Mouse (Mus musculus) midbrain, embryonic 14.5 days (tissue): Measurements from ENCODE around the gene Cenpt. TPM values are rescaled to one million over a fixed set of nuclear protein-coding genes. Genes with fewer than 3 reads are reported as not detected.

Experiments
- ATAC-seq: fragments of 200-750 bp; cut with Nextera tagmentation; 2 replicates; pipeline ENCODE4 v1.8.0; 2017; ENCODE audit warnings: moderate number of reproducible peaks, moderate library complexity; ENCODE audit not compliant: low FRiP score, low TSS enrichment
- DNase-seq: peaks from one replicate; pipeline ENCODE4 v3.0.0-alpha.2; 2015
- H3K27ac ChIP-seq: fragments of 300-500 bp; sonication (generic); replicated peaks from 2 replicates; pipeline ENCODE4 v1.5.1; 2014; ENCODE audit warnings: mild to moderate bottlenecking, low read depth, low read length, moderate library complexity
- H3K27me3 ChIP-seq: fragments of 300-500 bp; sonication (generic); 2 replicates; pipeline ENCODE4 v1.6.1; 2014; ENCODE audit warnings: low read length, control low read depth, mixed read lengths; ENCODE audit not compliant: control insufficient read depth, insufficient read depth
- H3K36me3 ChIP-seq: fragments of 300-500 bp; sonication (generic); 2 replicates; pipeline ENCODE4 v1.6.1; 2014; ENCODE audit warnings: low read length, control low read depth; ENCODE audit not compliant: control insufficient read depth, insufficient read depth
- H3K4me1 ChIP-seq: fragments of 300-500 bp; sonication (generic); 2 replicates; pipeline ENCODE4 v1.6.1; 2014; ENCODE audit warnings: mild to moderate bottlenecking, antibody characterized with exemption, low read length, control low read depth; ENCODE audit not compliant: control insufficient read depth, insufficient read depth
- H3K4me2 ChIP-seq: fragments of 300-500 bp; sonication (generic); 2 replicates; pipeline ENCODE4 v1.6.1; 2014; ENCODE audit warnings: mild to moderate bottlenecking, low read length, moderate library complexity
- H3K4me3 ChIP-seq: fragments of 300-500 bp; sonication (generic); replicated peaks from 2 replicates; pipeline ENCODE4 v1.5.1; 2014; ENCODE audit warnings: low read depth, low read length
- H3K9ac ChIP-seq: fragments of 300-500 bp; sonication (generic); replicated peaks from 2 replicates; pipeline ENCODE4 v1.6.1; 2014; ENCODE audit warnings: mild to moderate bottlenecking, low read length, moderate library complexity
- H3K9me3 ChIP-seq: fragments of 300-500 bp; sonication (generic); 2 replicates; pipeline ENCODE4 v1.6.1; 2016; ENCODE audit warnings: low read length, control low read depth, mixed read lengths; ENCODE audit not compliant: control insufficient read depth
- WGBS: fragments of 180-500 bp; shearing (Covaris S2); extraction: QIAGEN DNeasy Blood & Tissue Kit; methylation state at CpG from one replicate; pipeline ENCODE4 v1.1.7; 2014; 5-methylcytosine and 5-hydroxymethylcytosine counted together
- polyA plus RNA-seq: library from polyadenylated mRNA; unstranded; fragments of >200 nt; fragmentation: Nextera tagmentation; extraction: Ambion mirVana; gene quantifications from 2 replicates; pipeline ENCODE4 v1.2.1, GENCODE M21; 2014

Cenpt gene
- polyA plus RNA-seq, 1 experiment from 2014 or later, result 55.7 TPM

- H3K9me3 ChIP-seq, result no peaks in the 10 kb centered on the region
- H3K27me3 ChIP-seq, result no peaks in the 10 kb centered on the region
- H3K27ac ChIP-seq, result peak overlapping the region; percentile 79
- H3K4me1 ChIP-seq, result peaks cover 33% of the 10 kb centered on the region
- peak overlapping the region; percentile 76 for H3K9ac ChIP-seq
- 0 out of 2 replicates have a peak, but pooled peaks cover 3% of the 10 kb centered on the region for H3K36me3 ChIP-seq
- 26% methylated on average over 15 of the region's 15 CpGs for WGBS
- H3K4me2 ChIP-seq, result peak overlapping the region; percentile 99
- ATAC-seq (no peak), DNase-seq (no peak)
- peak overlapping the region; percentile 79 for H3K4me3 ChIP-seq
These were observed 3.2 kb upstream of the Cenpt start for GRCm38 (mm10) chr8:105856168-105856835.

- Histone ChIP-seq H3K4me1 (peaks cover 35% of the 10 kb centered on the region), H3K27ac (peak overlapping the region; percentile 79), H3K9ac (peak overlapping the region; percentile 76), H3K4me2 (peak overlapping the region; percentile 99), H3K4me3 (peak overlapping the region; percentile 79), H3K9me3 (no peaks in the 10 kb centered on the region), H3K36me3 (0 out of 2 replicates have a peak, but pooled peaks cover 3% of the 10 kb centered on the region), H3K27me3 (no peaks in the 10 kb centered on the region)
- under 1% methylated on average over 71 of the region's 71 CpGs for WGBS
- peak; percentile 61 for DNase-seq
- peak; percentile 10 for ATAC-seq
These were observed 2.4 kb upstream of the Cenpt start for GRCm38 (mm10) chr8:105855248-105856167.

- Histone ChIP-seq H3K9me3 (no peaks in the 10 kb centered on the region), H3K4me2 (peak within 1 kb of the TSS; percentile 99), H3K27me3 (no peaks in the 10 kb centered on the region), H3K36me3 (peaks cover 3% of the 10 kb centered on the region; the same call in 1 of the 2 replicates), H3K27ac (peak within 1 kb of the TSS; percentile 79), H3K4me1 (peaks cover 36% of the 10 kb centered on the region), H3K9ac (peak within 1 kb of the TSS; percentile 76), H3K4me3 (peak within 1 kb of the TSS; percentile 79)
- WGBS, result under 1% methylated on average over 43 of the region's 43 CpGs
- ATAC-seq, result peak; percentile 90
- peak; percentile 96 for DNase-seq
These were observed 1.7 kb upstream of the Cenpt start, which contains the start of gene Thap11 for GRCm38 (mm10) chr8:105854715-105855216. Gene Thap11, plus strand, starts transcription at chr8:105855132.

GRCm38 (mm10) chr8:105854303-105854702 is 1.2 kb upstream of the Cenpt start:
- Histone ChIP-seq H3K4me3 (peak overlapping the region; percentile 79), H3K36me3 (peaks cover 7% of the 10 kb centered on the region), H3K9ac (no peak overlapping the region; the same call in 1 of the 2 replicates), H3K4me2 (peak overlapping the region; percentile 99), H3K27ac (peak overlapping the region; percentile 79; the same call in 1 of the 2 replicates), H3K27me3 (no peaks in the 10 kb centered on the region), H3K9me3 (no peaks in the 10 kb centered on the region), H3K4me1 (peaks cover 32% of the 10 kb centered on the region)
- WGBS, result 27% methylated on average over 8 of the region's 8 CpGs
- ATAC-seq (no peak), DNase-seq (no peak)

GRCm38 (mm10) chr8:105852146-105852729 is 840 bp downstream of the Cenpt start:
- DNase-seq (peak; percentile 2), ATAC-seq (no peak)
- Histone ChIP-seq H3K27ac (no peak overlapping the region), H3K4me2 (peak overlapping the region; percentile 58), H3K9me3 (no peaks in the 10 kb centered on the region), H3K27me3 (no peaks in the 10 kb centered on the region), H3K9ac (no peak overlapping the region), H3K36me3 (peaks cover 25% of the 10 kb centered on the region), H3K4me1 (peaks cover 25% of the 10 kb centered on the region), H3K4me3 (peak overlapping the region; percentile 73)
- WGBS, result 86% methylated on average over 12 of the region's 12 CpGs

GRCm38 (mm10) chr8:105851651-105852143 is 1.4 kb downstream of the Cenpt start:
- Histone ChIP-seq H3K27me3 (no peaks in the 10 kb centered on the region), H3K36me3 (peaks cover 30% of the 10 kb centered on the region), H3K4me1 (peaks cover 20% of the 10 kb centered on the region), H3K4me2 (peak overlapping the region; percentile 58), H3K4me3 (peak overlapping the region; percentile 73), H3K27ac (peak overlapping the region; percentile 80), H3K9ac (peak overlapping the region; percentile 72), H3K9me3 (no peaks in the 10 kb centered on the region)
- under 1% methylated on average over 34 of the region's 34 CpGs for WGBS
- DNase-seq, result peak; percentile 97
- ATAC-seq, result peak; percentile 86

GRCm38 (mm10) chr8:105850611-105851010 is 2.5 kb downstream of the Cenpt start:
- Histone ChIP-seq H3K9me3 (no peaks in the 10 kb centered on the region), H3K36me3 (peaks cover 41% of the 10 kb centered on the region), H3K9ac (no peak overlapping the region), H3K4me3 (no peak overlapping the region), H3K4me2 (peak overlapping the region; percentile 58), H3K4me1 (peaks cover 9% of the 10 kb centered on the region), H3K27ac (no peak overlapping the region), H3K27me3 (no peaks in the 10 kb centered on the region)
- no peak for DNase-seq
- 80% methylated on average over 7 of the region's 7 CpGs for WGBS
- ATAC-seq, result no peak

GRCm38 (mm10) chr8:105850014-105850413 is 3.1 kb downstream of the Cenpt start:
- H3K36me3 ChIP-seq, result peaks cover 47% of the 10 kb centered on the region
- H3K4me2 ChIP-seq, result peak overlapping the region; percentile 58; the same call in 1 of the 2 replicates
- no peak overlapping the region for H3K4me3 ChIP-seq
- DNase-seq (no peak), ATAC-seq (no peak)
- no peaks in the 10 kb centered on the region for H3K9me3 ChIP-seq
- H3K27me3 ChIP-seq, result no peaks in the 10 kb centered on the region
- no peak overlapping the region for H3K9ac ChIP-seq
- WGBS, result 83% methylated on average over 4 of the region's 4 CpGs
- H3K27ac ChIP-seq, result no peak overlapping the region
- H3K4me1 ChIP-seq, result peaks cover 8% of the 10 kb centered on the region
